Mouse (Mus musculus) neural tube, embryonic 11.5 days (tissue): ENCODE data around the gene Irf1. TPM values are rescaled to one million over a fixed set of nuclear protein-coding genes. Genes with fewer than 3 reads are reported as not detected.

ENCODE experiments used
- ATAC-seq: fragments of 200-750 bp; cut with Nextera tagmentation; 2 replicates; pipeline ENCODE4 v1.8.0; 2017; ENCODE audit warnings: moderate number of reproducible peaks, mild to moderate bottlenecking, moderate TSS enrichment, moderate library complexity; ENCODE audit not compliant: insufficient read depth, low FRiP score, low TSS enrichment
- DNase-seq: peaks from one replicate; pipeline ENCODE4 v3.0.0-alpha.2; 2015; ENCODE audit warnings: low spot score
- H3K27ac ChIP-seq: fragments of 300-500 bp; sonication (generic); 2 replicates; pipeline ENCODE4 v1.5.1; 2014; ENCODE audit warnings: low read depth, mild to moderate bottlenecking, low read length
- H3K27me3 ChIP-seq: fragments of 300-500 bp; sonication (generic); 2 replicates; pipeline ENCODE4 v1.6.1; 2014; ENCODE audit warnings: mild to moderate bottlenecking, low read length, mixed read lengths; ENCODE audit not compliant: control insufficient read depth, insufficient read depth
- H3K36me3 ChIP-seq: fragments of 300-500 bp; sonication (generic); 2 replicates; pipeline ENCODE4 v1.6.1; 2014; ENCODE audit warnings: mild to moderate bottlenecking, low read length, moderate library complexity, mixed read lengths; ENCODE audit not compliant: control insufficient read depth, insufficient read depth
- H3K4me1 ChIP-seq: fragments of 300-500 bp; sonication (generic); 2 replicates; pipeline ENCODE4 v1.6.1; 2014; ENCODE audit warnings: low read length, mixed read lengths; ENCODE audit not compliant: control insufficient read depth, insufficient read depth
- H3K4me2 ChIP-seq: fragments of 300-500 bp; sonication (generic); 2 replicates; pipeline ENCODE4 v1.6.1; 2014; ENCODE audit warnings: low read depth, mild to moderate bottlenecking, moderate library complexity
- H3K4me3 ChIP-seq: fragments of 300-500 bp; sonication (generic); 2 replicates; pipeline ENCODE4 v1.5.1; 2014; ENCODE audit warnings: low read depth, low read length
- H3K9ac ChIP-seq: fragments of 300-500 bp; sonication (generic); 2 replicates; pipeline ENCODE4 v1.6.1; 2014; ENCODE audit warnings: mild to moderate bottlenecking, low read length
- H3K9me3 ChIP-seq: fragments of 300-500 bp; sonication (generic); 2 replicates; pipeline ENCODE4 v1.6.1; 2016; ENCODE audit warnings: low read length; ENCODE audit not compliant: control insufficient read depth
- WGBS: fragments of 180-500 bp; shearing (Covaris S2); extraction: QIAGEN DNeasy Blood & Tissue Kit; methylation state at CpG from one replicate; pipeline ENCODE4 v1.1.7; 2014; 5-methylcytosine and 5-hydroxymethylcytosine counted together
- polyA plus RNA-seq: library from polyadenylated mRNA; unstranded; fragments of >200 nt; fragmentation: Nextera tagmentation; extraction: Ambion mirVana; gene quantifications from 2 replicates; pipeline ENCODE4 v1.2.1, GENCODE M21; 2014

Irf1 gene
- polyA plus RNA-seq, 1 experiment from 2014 or later = 4.0 TPM

DNA sequence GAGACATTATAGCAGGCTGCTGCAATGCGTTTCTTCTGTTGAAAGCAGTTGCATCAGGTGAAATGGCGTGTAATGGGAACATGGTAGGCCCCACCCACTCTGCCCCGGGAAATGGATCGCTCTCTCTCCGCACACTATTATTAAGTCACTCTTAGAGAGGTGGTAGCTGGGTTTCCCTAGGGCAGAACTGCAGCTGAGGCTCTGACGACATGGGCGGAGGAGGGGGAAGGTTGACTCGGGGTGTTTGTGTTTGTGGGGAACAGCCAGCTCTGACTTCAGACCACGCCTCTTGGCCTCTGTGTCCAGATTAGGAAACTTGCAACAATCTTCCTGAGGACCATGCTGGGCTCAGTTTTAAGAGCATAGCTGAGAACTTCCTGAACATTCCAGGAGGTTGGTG, 36.0 kb downstream of the Irf1 start:
- DNase-seq (no peak), ATAC-seq (no peak)
- H3K4me3 ChIP-seq = no peak overlapping the region
- H3K27ac ChIP-seq = no peak overlapping the region
- H3K9me3 ChIP-seq = no peaks in the 10 kb centered on the region
- H3K4me1 ChIP-seq = no peaks in the 10 kb centered on the region
- no peaks in the 10 kb centered on the region for H3K27me3 ChIP-seq
- H3K9ac ChIP-seq = no peak overlapping the region
- H3K4me2 ChIP-seq = no peak overlapping the region
- no peaks in the 10 kb centered on the region for H3K36me3 ChIP-seq
- WGBS = 79% methylated on average over 9 of the region's 9 CpGs

DNA sequence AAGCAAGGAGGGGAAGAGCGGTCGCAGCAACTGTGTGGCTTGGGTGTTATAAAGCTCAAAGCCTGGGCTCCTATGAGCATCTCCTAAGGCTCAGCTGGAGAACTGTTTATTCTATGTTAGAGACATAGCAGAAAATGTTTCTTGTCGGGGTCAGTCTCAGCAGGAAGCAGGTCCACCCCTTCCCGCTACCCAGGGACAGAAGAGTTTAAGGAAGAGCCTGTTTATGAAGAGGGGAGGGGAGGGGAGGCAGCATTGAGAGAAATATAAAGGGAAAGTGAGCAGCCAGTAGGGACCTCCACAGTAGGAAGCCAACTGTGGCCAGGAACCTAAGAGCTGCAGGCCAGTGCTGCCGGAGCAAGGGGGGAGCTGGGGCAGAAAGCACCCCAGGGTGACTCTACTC, 39.5 kb downstream of the Irf1 start:
- WGBS = 47% methylated on average over 5 of the region's 5 CpGs

DNA sequence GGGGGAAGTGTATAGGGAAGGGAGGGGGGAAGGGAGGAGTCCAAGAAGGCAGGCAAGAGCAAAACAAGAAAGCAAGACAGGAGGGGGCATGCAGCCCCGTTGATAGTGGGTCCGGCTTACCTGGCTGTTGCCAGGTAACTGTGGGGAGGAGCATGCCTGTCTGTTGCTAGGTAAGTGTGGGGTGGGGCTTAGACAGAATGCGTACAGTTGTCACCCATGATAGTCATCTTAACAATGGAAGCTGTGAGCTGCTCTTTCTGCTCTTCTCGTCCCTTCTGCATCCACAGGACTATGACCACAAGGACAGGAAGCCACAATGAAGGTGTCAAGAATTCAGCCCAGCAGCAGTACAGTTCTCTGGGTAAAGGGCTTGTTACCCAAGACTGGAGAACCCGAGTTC, 40.3 kb downstream of the Irf1 start:
- Histone ChIP-seq H3K4me3 (no peak overlapping the region), H3K4me2 (no peak overlapping the region), H3K9me3 (no peaks in the 10 kb centered on the region), H3K4me1 (no peaks in the 10 kb centered on the region), H3K27ac (no peak overlapping the region), H3K9ac (no peak overlapping the region), H3K27me3 (no peaks in the 10 kb centered on the region), H3K36me3 (no peaks in the 10 kb centered on the region)
- DNase-seq (no peak), ATAC-seq (no peak)
- WGBS = 71% methylated on average over 5 of the region's 5 CpGs

More for the DNA sequence above, 39.5 kb downstream of the Irf1 start:
- H3K36me3 ChIP-seq = no peaks in the 10 kb centered on the region
- no peak overlapping the region for H3K4me2 ChIP-seq
- H3K4me1 ChIP-seq = no peaks in the 10 kb centered on the region
- H3K27me3 ChIP-seq = no peaks in the 10 kb centered on the region
- H3K9me3 ChIP-seq = no peaks in the 10 kb centered on the region
- no peak overlapping the region for H3K4me3 ChIP-seq
- DNase-seq (no peak), ATAC-seq (no peak)
- no peak overlapping the region for H3K9ac ChIP-seq
- no peak overlapping the region for H3K27ac ChIP-seq

DNA sequence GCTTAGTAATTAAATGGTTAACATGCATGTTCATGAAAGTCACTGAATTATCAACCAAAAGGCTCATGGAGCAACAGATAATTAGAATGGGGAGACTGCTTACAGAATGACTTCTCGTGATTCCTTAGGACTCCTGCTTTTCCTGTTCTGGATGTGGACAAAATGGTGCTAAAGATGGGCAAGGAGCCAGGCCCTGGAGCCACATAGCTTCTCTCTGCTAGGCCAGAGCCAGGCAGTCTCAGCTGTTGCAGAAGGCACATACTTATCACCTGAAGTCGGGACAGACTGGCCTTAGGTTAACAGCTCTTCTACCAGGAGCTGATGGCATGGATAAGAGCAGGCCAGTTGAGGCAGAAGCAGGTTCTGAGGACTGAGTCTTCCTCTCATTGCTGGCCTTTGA, 40.9 kb downstream of the Irf1 start:
- Histone ChIP-seq H3K4me2 (no peak overlapping the region), H3K27ac (no peak overlapping the region), H3K9me3 (no peaks in the 10 kb centered on the region), H3K4me1 (no peaks in the 10 kb centered on the region), H3K27me3 (no peaks in the 10 kb centered on the region), H3K9ac (no peak overlapping the region), H3K4me3 (no peak overlapping the region), H3K36me3 (no peaks in the 10 kb centered on the region)
- ATAC-seq (no peak), DNase-seq (no peak)
- 75% methylated on average over 2 of the region's 2 CpGs for WGBS

DNA sequence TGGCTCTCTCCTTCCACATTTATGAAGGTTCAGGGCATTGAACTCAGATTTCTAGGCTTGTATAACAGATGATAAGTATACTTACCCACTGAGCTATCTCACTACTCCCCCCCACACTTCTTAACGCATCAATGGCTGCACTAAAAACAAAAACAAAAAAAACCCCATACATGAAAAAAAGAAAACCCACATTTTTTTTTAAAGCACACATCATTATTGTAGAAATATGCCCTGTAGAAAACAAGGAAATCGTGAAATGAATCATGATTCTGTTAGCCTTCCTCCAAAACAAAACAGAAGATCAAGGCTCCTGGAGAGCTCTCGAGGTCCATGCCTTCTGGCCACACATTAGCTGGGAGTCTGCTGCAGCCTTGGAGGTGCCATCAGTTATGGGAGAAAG, 41.5 kb downstream of the Irf1 start:
- 82% methylated on average over 3 of the region's 3 CpGs for WGBS
- Histone ChIP-seq H3K9ac (no peak overlapping the region), H3K27ac (no peak overlapping the region), H3K27me3 (no peaks in the 10 kb centered on the region), H3K4me1 (no peaks in the 10 kb centered on the region), H3K9me3 (no peaks in the 10 kb centered on the region), H3K4me3 (no peak overlapping the region), H3K36me3 (no peaks in the 10 kb centered on the region), H3K4me2 (no peak overlapping the region)
- ATAC-seq = no peak
- no peak for DNase-seq

DNA sequence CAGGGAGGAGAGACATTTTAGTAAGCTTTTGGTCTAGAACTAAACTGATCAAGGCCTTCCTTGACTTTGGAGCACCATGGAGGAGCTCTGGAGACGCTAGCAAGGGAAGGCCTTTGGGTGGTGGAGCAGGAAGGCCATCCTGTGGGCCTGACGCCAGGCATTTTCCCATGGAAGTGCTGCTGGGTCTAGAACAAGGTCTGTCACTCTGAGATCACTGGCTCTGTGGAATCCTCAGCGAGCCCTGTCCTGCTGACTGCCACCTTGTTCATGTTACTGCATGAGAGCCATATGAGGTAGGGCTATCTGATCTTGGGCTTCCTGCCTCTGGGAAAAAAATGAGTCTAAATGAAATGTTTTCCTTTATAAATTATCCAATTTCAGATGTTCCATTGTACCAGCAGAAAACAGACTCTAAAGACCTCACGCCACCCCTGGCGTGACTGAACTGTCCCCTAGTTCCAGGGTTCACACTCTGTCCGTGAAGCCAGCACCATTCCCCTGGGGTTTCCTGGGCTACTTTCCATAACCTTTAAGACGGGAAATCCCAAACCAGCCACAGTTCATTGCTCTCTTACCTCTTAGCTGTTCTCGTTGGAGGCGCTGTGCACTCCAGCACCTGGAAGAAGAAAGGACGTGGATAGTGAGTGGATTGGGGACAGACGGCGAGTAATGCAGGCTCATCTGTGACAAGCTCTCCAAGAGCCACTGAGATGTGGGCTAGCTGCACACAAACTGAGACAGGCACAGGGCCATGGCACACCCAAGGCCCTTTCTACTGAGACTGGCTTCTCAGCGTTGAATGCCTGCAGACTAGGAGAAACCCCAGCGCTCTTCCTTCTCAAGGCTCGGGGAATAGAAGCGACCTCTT, 43.4 kb downstream of the Irf1 start:
- Histone ChIP-seq H3K9ac (no peak overlapping the region), H3K9me3 (no peaks in the 10 kb centered on the region), H3K27me3 (no peaks in the 10 kb centered on the region), H3K36me3 (no peaks in the 10 kb centered on the region), H3K4me2 (no peak overlapping the region), H3K4me3 (no peak overlapping the region), H3K4me1 (no peaks in the 10 kb centered on the region), H3K27ac (no peak overlapping the region)
- DNase-seq = no peak
- WGBS = 85% methylated on average over 16 of the region's 16 CpGs
- no peak for ATAC-seq

DNA sequence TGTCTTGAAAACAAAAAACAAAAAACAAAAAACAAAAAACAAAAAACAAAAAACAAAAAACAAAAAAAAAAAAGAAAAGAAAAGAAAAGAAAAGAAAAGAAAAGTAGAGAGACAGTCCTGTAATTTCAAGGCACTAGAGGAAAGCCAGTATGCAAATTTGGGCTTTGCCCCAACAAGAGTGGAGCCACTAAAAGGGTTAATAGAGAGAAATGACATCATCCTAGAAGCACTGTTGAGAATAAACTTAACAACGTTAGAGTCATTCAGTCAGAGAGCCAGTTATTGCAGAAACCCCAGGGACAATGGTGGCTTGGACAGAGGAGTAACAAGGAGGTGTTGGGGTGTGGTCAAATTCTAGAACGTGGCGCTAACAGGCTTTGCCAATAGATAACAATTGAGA, 45.0 kb downstream of the Irf1 start:
- ATAC-seq (no peak), DNase-seq (no peak)
- Histone ChIP-seq H3K27ac (no peak overlapping the region), H3K36me3 (no peaks in the 10 kb centered on the region), H3K9ac (no peak overlapping the region), H3K9me3 (no peaks in the 10 kb centered on the region), H3K4me3 (no peak overlapping the region), H3K4me2 (no peak overlapping the region), H3K4me1 (no peaks in the 10 kb centered on the region), H3K27me3 (no peaks in the 10 kb centered on the region)
- 67% methylated on average over 3 of the region's 3 CpGs for WGBS

DNA sequence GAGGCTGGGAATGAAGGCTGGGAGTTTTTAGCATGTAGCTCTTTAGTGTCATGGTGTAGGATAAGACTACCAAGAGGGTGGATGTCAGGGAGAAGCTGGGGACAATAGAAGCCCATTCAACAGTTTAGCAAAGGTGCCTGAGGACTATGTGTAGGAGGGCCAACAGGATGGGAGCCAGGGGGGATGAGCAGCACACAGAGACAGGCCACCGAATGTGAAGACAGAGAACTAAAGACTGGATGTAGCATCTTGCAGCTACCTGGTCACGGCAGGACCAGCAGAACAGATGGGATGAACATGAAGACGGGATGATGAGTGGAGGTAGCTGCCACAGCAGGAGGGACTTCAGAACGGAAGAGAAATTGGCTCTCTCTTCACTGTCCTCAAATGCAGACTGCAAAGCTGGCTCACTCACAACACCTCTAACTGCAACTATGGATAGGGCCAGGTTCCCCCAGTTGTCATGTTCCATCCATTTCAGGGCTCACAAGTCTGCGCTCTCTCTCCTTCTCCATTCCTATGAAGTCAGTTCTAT, 47.1 kb downstream of the Irf1 start:
- H3K9ac ChIP-seq = no peak overlapping the region
- H3K4me1 ChIP-seq = no peaks in the 10 kb centered on the region
- DNase-seq = no peak
- no peak for ATAC-seq
- no peaks in the 10 kb centered on the region for H3K27me3 ChIP-seq
- H3K4me2 ChIP-seq = no peak overlapping the region
- no peak overlapping the region for H3K27ac ChIP-seq
- no peaks in the 10 kb centered on the region for H3K9me3 ChIP-seq
- H3K4me3 ChIP-seq = no peak overlapping the region
- 93% methylated on average over 5 of the region's 5 CpGs for WGBS
- H3K36me3 ChIP-seq = no peaks in the 10 kb centered on the region

DNA sequence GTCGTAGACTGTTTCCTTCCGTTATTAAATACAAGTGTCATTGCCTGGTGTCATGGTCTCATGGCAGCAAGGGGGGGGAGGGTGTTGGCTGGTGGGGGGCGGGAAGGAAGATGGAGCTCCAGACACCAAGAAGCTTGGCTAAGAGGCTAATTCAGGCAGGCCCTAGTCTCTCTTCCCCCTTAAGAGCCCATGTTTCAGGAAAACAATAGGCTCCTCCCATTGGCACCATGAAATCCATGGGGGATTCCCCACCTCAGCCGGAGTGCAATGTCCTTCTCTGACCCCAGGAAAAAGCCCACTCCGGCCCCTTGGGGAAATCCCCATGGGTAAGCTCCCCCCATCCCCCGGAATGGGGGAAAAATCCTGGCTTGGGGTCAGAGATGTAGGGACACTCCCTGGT, 49.0 kb downstream of the Irf1 start:
- WGBS = 62% methylated on average over 6 of the region's 6 CpGs
- no peaks in the 10 kb centered on the region for H3K4me1 ChIP-seq
- H3K9me3 ChIP-seq = no peaks in the 10 kb centered on the region
- no peaks in the 10 kb centered on the region for H3K27me3 ChIP-seq
- ATAC-seq (no peak), DNase-seq (no peak)
- no peak overlapping the region for H3K4me2 ChIP-seq
- H3K36me3 ChIP-seq = no peaks in the 10 kb centered on the region
- no peak overlapping the region for H3K9ac ChIP-seq
- H3K4me3 ChIP-seq = no peak overlapping the region
- no peak overlapping the region for H3K27ac ChIP-seq
